Mouse (Mus musculus): Measurements from ENCODE around the gene Olfr180.

Gene Olfr180

GRCm38 (mm10) chr16:58929292-58929691, at the start of gene Olfr180:
Gene Olfr180, minus strand, starts transcription at chr16:58929392.
- no peak for DNase-seq (ENCODE audit: low spot score)

GRCm38 (mm10) chr16:58928655-58929054, 537 bp downstream of the Olfr180 start, which contains the start of gene Olfr181:
Gene Olfr181, minus strand, starts transcription at chr16:58928755.
- no peak for DNase-seq (ENCODE audit: low spot score)

- DNase-seq (ENCODE audit: low spot score): no peak
Observed at GRCm38 (mm10) chr16:58891963-58892362, 37.2 kb downstream of the Olfr180 start, which contains the start of gene Olfr178. Gene Olfr178, minus strand, starts transcription at chr16:58892063.

- no peak for DNase-seq (ENCODE audit: low spot score)
Observed at GRCm38 (mm10) chr16:58884416-58884815, 44.8 kb downstream of the Olfr180 start.

GRCm38 (mm10) chr16:58874668-58875067, 54.5 kb downstream of the Olfr180 start, which contains the start of gene Olfr177:
Gene Olfr177, minus strand, starts transcription at chr16:58874768.
- DNase-seq (ENCODE audit: low spot score): no peak
